Mouse (Mus musculus): ENCODE measurements around the gene Vmn1r85. TPM values are rescaled to one million over a fixed set of nuclear protein-coding genes. Genes with fewer than 3 reads are reported as not detected.
"Not testable (repeated sequence)": the region's sequence is repeated elsewhere in the genome, so short reads cannot be mapped to it uniquely, and the experiment has no call there.

The Vmn1r85 gene
- polyA plus RNA-seq (2012; rRNA removed): not detected in 2 replicates

DNA sequence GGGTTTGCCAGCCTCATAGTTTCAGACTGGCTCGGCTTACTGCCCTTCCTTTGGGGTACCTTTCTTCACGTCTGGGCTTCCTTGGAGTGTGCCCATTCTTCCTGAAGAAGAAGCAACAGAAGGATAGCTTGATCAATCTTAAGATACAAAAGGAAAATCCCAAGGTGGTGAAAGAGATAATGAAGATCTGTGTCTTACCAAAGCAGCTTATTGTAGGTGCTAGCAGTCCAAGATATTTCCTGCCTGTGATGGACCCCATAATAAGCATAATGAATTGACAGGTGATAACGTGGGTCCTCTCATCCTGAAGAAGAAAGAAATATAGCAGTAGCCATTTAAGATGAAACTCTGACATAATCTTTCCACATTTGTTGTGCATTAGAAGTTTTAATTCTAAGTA is at the start of gene Vmn1r85:
TSS of gene Vmn1r85 (minus strand) at position 101 of the 400 bp plus-strand sequence.
- DNase-seq: no peak
- Histone ChIP-seq H3K27me3 (replicated peaks; ENCODE audit: control insufficient read depth, insufficient read depth, low read length) (no peaks in the 10 kb centered on the region), H3K4me3 (ENCODE audit: insufficient read depth, low read depth, low read length) (no peak within 1 kb of the TSS), H3K27ac (ENCODE audit: insufficient read depth, low read depth, low read length) (no peak within 1 kb of the TSS), H3K4me1 (ENCODE audit: control insufficient read depth, insufficient read depth, low read length) (no peaks in the 10 kb centered on the region), H3K36me3 (ENCODE audit: control insufficient read depth, insufficient read depth, low read length) (no peaks in the 10 kb centered on the region)
- WGBS: 53% methylated on average over 3 of the region's 3 CpGs
- no peak for TF ChIP-seq POLR2A (IDR thresholded peaks at IDR 0.05; ENCODE audit: low read depth, low read length)
- TF ChIP-seq CTCF (conservative IDR thresholded peaks at IDR 0.05; ENCODE audit: insufficient read depth, insufficient read length, low read depth, low read length): no peak

- Histone ChIP-seq H3K27ac (ENCODE audit: insufficient read depth, low read depth, low read length) (no peak within 1 kb of the TSS), H3K4me3 (ENCODE audit: insufficient read depth, low read depth, low read length) (no peak within 1 kb of the TSS), H3K4me1 (ENCODE audit: control insufficient read depth, insufficient read depth, low read length) (no peaks in the 10 kb centered on the region), H3K27me3 (replicated peaks; ENCODE audit: control insufficient read depth, insufficient read depth, low read length) (no peaks in the 10 kb centered on the region), H3K36me3 (ENCODE audit: control insufficient read depth, insufficient read depth, low read length) (no peaks in the 10 kb centered on the region)
- WGBS: 68% methylated on average over 1 of the region's 1 CpGs
- no peak for DNase-seq
- TF ChIP-seq POLR2A (IDR thresholded peaks at IDR 0.05; ENCODE audit: low read depth, low read length) (no peak), CTCF (conservative IDR thresholded peaks at IDR 0.05; ENCODE audit: insufficient read depth, insufficient read length, low read depth, low read length) (no peak)
Observed at GRCm38 (mm10) chr7:13140057-13140456, 45.1 kb upstream of the Vmn1r85 start, which contains the start of gene Vmn1r87. Gene Vmn1r87 (minus strand): TSS chr7:13140157.

DNA sequence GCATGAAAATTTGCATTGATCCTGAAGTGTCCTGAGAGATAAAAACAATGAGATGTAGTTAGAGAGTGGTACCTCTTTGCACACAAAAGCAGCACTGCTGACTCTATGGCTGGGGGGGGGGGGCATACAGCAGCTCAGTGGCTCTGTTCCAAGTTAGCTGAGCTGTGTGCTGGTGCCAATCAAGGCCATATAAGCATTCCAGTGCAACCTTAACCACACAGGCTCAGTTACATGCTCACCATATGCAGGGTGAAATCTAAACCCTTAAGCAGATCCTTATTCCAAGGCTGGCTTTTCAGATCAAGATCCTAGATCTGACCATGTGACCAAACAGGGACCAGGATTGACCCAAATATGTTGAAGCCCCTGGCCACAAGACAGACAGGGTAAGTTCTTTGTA is 42.4 kb upstream of the Vmn1r85 start:
- Histone ChIP-seq H3K27ac (ENCODE audit: insufficient read depth, low read depth, low read length) (no peak overlapping the region), H3K4me3 (ENCODE audit: insufficient read depth, low read depth, low read length) (no peak overlapping the region), H3K4me1 (ENCODE audit: control insufficient read depth, insufficient read depth, low read length) (no peaks in the 10 kb centered on the region), H3K27me3 (replicated peaks; ENCODE audit: control insufficient read depth, insufficient read depth, low read length) (no peaks in the 10 kb centered on the region), H3K36me3 (ENCODE audit: control insufficient read depth, insufficient read depth, low read length) (no peaks in the 10 kb centered on the region)
- no peak for TF ChIP-seq CTCF (conservative IDR thresholded peaks at IDR 0.05; ENCODE audit: insufficient read depth, insufficient read length, low read depth, low read length)
- no peak for TF ChIP-seq POLR2A (IDR thresholded peaks at IDR 0.05; ENCODE audit: low read depth, low read length)
- DNase-seq: no peak

- H3K4me1 ChIP-seq (ENCODE audit: control insufficient read depth, insufficient read depth, low read length): no peaks in the 10 kb centered on the region
- WGBS: 91% methylated on average over 2 of the region's 2 CpGs
- no peak overlapping the region for H3K27ac ChIP-seq (ENCODE audit: insufficient read depth, low read depth, low read length)
- TF ChIP-seq CTCF (conservative IDR thresholded peaks at IDR 0.05; ENCODE audit: insufficient read depth, insufficient read length, low read depth, low read length): no peak
- no peak for TF ChIP-seq POLR2A (IDR thresholded peaks at IDR 0.05; ENCODE audit: low read depth, low read length)
- no peaks in the 10 kb centered on the region for H3K36me3 ChIP-seq (ENCODE audit: control insufficient read depth, insufficient read depth, low read length)
- no peak overlapping the region for H3K4me3 ChIP-seq (ENCODE audit: insufficient read depth, low read depth, low read length)
- no peaks in the 10 kb centered on the region for H3K27me3 ChIP-seq (replicated peaks; ENCODE audit: control insufficient read depth, insufficient read depth, low read length)
- no peak for DNase-seq
Observed at GRCm38 (mm10) chr7:13131856-13132255, 36.9 kb upstream of the Vmn1r85 start.

- not testable (repeated sequence) for H3K36me3 ChIP-seq (ENCODE audit: control insufficient read depth, insufficient read depth, low read length); H3K4me1 ChIP-seq (ENCODE audit: control insufficient read depth, insufficient read depth, low read length); H3K27ac ChIP-seq (ENCODE audit: insufficient read depth, low read depth, low read length); DNase-seq; H3K27me3 ChIP-seq (replicated peaks; ENCODE audit: control insufficient read depth, insufficient read depth, low read length); H3K4me3 ChIP-seq (ENCODE audit: insufficient read depth, low read depth, low read length)
- WGBS: under 1% methylated on average over 25 of the region's 34 CpGs
Observed at GRCm38 (mm10) chr7:13123554-13124153, 28.7 kb upstream of the Vmn1r85 start.

DNA sequence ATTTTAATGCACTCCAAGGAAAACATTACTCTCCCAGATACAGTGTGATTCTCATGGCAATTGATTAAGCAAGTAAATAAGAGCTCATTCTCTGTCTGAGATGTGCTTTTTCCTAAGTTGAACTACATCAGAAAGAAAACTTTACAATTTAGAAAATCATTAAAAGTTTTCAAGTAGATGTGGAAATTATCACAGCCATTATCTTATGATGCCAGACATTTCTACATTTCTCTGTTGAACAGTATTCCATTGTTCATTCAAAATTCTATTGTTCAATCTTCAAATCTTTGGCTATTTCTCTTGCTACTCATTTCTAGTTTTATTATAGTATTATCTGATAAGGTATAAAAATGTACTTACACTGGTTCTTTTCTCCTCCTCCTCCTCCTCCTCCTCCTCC is 24.8 kb upstream of the Vmn1r85 start, which contains the start of gene Vmn1r86:
TSS of gene Vmn1r86 (minus strand) at position 101 of the 400 bp plus-strand sequence.
- TF ChIP-seq POLR2A (IDR thresholded peaks at IDR 0.05; ENCODE audit: low read depth, low read length) (no peak), CTCF (conservative IDR thresholded peaks at IDR 0.05; ENCODE audit: insufficient read depth, insufficient read length, low read depth, low read length) (no peak)
- no peaks in the 10 kb centered on the region for H3K27me3 ChIP-seq (replicated peaks; ENCODE audit: control insufficient read depth, insufficient read depth, low read length)
- H3K27ac ChIP-seq (ENCODE audit: insufficient read depth, low read depth, low read length): no peak within 1 kb of the TSS
- H3K4me3 ChIP-seq (ENCODE audit: insufficient read depth, low read depth, low read length): no peak within 1 kb of the TSS
- no peaks in the 10 kb centered on the region for H3K36me3 ChIP-seq (ENCODE audit: control insufficient read depth, insufficient read depth, low read length)
- no peak for DNase-seq
- no peaks in the 10 kb centered on the region for H3K4me1 ChIP-seq (ENCODE audit: control insufficient read depth, insufficient read depth, low read length)

- Histone ChIP-seq H3K4me1 (ENCODE audit: control insufficient read depth, insufficient read depth, low read length) (no peaks in the 10 kb centered on the region), H3K27ac (ENCODE audit: insufficient read depth, low read depth, low read length) (no peak overlapping the region), H3K36me3 (ENCODE audit: control insufficient read depth, insufficient read depth, low read length) (no peaks in the 10 kb centered on the region), H3K4me3 (ENCODE audit: insufficient read depth, low read depth, low read length) (no peak overlapping the region), H3K27me3 (replicated peaks; ENCODE audit: control insufficient read depth, insufficient read depth, low read length) (no peaks in the 10 kb centered on the region)
- no peak for TF ChIP-seq CTCF (conservative IDR thresholded peaks at IDR 0.05; ENCODE audit: insufficient read depth, insufficient read length, low read depth, low read length)
- TF ChIP-seq POLR2A (IDR thresholded peaks at IDR 0.05; ENCODE audit: low read depth, low read length): no peak
- DNase-seq: no peak
- WGBS: 58% methylated on average over 5 of the region's 5 CpGs
Observed at GRCm38 (mm10) chr7:13072293-13072692, 22.7 kb downstream of the Vmn1r85 start.

DNA sequence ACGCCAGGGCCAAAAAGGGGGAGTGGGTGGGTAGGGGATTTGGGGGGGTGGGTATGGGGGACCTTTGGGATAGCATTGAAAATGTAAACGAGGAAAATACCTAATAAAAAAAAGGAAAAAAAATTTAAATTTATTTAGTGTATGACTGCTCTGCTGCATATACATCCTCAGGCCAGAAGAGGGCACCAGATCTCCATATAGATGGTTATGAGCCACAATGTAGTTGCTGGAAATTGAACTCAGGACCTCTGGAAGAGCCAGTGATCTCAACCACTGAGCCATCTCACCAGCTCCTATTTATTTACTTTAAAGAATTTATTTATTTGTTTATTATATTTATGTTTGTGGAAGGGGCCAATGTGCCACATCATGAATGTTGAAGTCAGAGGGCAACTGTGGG is 31.6 kb downstream of the Vmn1r85 start:
- DNase-seq; H3K4me3 ChIP-seq (ENCODE audit: insufficient read depth, low read depth, low read length); H3K36me3 ChIP-seq (ENCODE audit: control insufficient read depth, insufficient read depth, low read length); H3K27ac ChIP-seq (ENCODE audit: insufficient read depth, low read depth, low read length); H3K4me1 ChIP-seq (ENCODE audit: control insufficient read depth, insufficient read depth, low read length); H3K27me3 ChIP-seq (replicated peaks; ENCODE audit: control insufficient read depth, insufficient read depth, low read length): not testable (repeated sequence)
- WGBS: 43% methylated on average over 2 of the region's 2 CpGs

Data from kidney, adult 2 months (tissue).